Mouse (Mus musculus): ENCODE results near the gene Nbea. TPM values are rescaled to one million over a fixed set of nuclear protein-coding genes. Genes with fewer than 3 reads are reported as not detected.

Gene Nbea
- polyA plus RNA-seq, 1 experiment = 1.9 TPM

DNA sequence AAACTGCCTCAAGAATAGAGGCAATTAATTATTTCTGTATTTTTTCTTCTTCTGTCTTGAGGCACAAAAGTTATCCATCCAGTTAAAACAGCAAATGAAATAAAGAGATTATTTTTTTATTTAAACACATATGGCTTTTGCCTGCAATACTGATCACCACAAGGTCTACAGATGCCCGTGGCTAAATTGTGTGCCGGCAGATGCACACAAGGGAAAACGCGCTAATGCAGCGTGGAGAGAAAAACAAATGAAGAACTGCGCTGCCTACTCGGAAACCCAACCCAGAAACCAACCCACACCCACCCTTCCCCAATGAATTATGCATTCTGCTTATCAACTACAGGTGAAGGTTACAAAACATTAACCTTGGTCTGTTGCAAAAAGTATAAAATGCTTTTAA, 408.3 kb downstream of the Nbea start:
- TF ChIP-seq CTCF (IDR thresholded peaks at IDR 0.05; ENCODE audit: control insufficient read depth, insufficient read depth, low read length) = no peak
- TF ChIP-seq POLR2A (IDR thresholded peaks at IDR 0.05; ENCODE audit: borderline replicate concordance, control insufficient read depth, low read depth, low read length) = no peak
- WGBS = 83% methylated on average over 7 of the region's 7 CpGs
- Histone ChIP-seq H3K4me3 (replicated peaks; ENCODE audit: control insufficient read depth, low read depth, low read length) (no peak overlapping the region), H3K4me1 (ENCODE audit: control insufficient read depth, insufficient read depth, low read length) (no peaks in the 10 kb centered on the region), H3K27ac (ENCODE audit: control insufficient read depth, insufficient read depth, low read depth, low read length, poor library complexity) (no peak overlapping the region)

DNA sequence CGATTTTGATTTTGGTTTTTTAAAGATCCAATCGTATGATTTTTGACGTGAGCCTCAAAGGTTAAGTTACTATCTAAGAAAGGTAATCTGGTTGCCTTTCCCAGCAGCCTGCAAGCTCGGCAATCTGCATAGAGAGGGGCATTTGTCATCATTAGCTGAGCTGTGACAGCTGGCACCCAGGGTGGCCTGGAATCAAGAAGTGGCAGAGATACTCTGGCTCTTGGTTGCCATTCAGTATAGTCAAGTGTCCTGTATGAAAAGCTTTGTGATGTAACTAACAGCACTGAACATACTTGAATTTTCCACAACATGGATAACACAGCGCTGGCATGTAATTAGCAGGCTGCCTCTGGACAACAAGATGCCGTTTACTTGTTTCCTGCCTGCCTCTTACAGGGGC, 409.3 kb downstream of the Nbea start:
- Histone ChIP-seq H3K4me3 (replicated peaks; ENCODE audit: control insufficient read depth, low read depth, low read length) (no peak overlapping the region), H3K4me1 (ENCODE audit: control insufficient read depth, insufficient read depth, low read length) (no peaks in the 10 kb centered on the region), H3K27ac (ENCODE audit: control insufficient read depth, insufficient read depth, low read depth, low read length, poor library complexity) (no peak overlapping the region)
- no peak for TF ChIP-seq POLR2A (IDR thresholded peaks at IDR 0.05; ENCODE audit: borderline replicate concordance, control insufficient read depth, low read depth, low read length)
- TF ChIP-seq CTCF (IDR thresholded peaks at IDR 0.05; ENCODE audit: control insufficient read depth, insufficient read depth, low read length) = no peak
- WGBS = 80% methylated on average over 6 of the region's 6 CpGs

DNA sequence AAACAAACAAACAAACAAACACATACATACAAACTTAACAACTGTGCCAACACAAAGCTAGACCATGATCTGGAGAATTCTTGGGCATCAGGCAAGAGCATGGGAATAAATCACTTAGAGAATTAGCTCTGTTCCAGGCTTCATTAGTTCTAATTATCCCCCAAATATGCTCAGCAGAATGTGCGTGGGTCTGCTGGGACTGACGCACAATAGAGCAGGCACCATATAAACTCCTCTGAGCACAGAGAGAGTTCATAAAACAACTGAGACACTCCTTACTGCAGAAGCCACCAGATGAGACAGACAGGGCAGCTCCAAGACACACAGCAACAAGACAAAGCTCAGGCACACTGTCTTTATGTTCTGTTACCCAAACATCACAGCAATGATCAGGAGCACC, 414.2 kb downstream of the Nbea start:
- Histone ChIP-seq H3K4me1 (ENCODE audit: control insufficient read depth, insufficient read depth, low read length) (no peaks in the 10 kb centered on the region), H3K27ac (ENCODE audit: control insufficient read depth, insufficient read depth, low read depth, low read length, poor library complexity) (no peak overlapping the region), H3K4me3 (replicated peaks; ENCODE audit: control insufficient read depth, low read depth, low read length) (no peak overlapping the region)
- 89% methylated on average over 2 of the region's 2 CpGs for WGBS
- no peak for TF ChIP-seq CTCF (IDR thresholded peaks at IDR 0.05; ENCODE audit: control insufficient read depth, insufficient read depth, low read length)
- TF ChIP-seq POLR2A (IDR thresholded peaks at IDR 0.05; ENCODE audit: borderline replicate concordance, control insufficient read depth, low read depth, low read length) = no peak

DNA sequence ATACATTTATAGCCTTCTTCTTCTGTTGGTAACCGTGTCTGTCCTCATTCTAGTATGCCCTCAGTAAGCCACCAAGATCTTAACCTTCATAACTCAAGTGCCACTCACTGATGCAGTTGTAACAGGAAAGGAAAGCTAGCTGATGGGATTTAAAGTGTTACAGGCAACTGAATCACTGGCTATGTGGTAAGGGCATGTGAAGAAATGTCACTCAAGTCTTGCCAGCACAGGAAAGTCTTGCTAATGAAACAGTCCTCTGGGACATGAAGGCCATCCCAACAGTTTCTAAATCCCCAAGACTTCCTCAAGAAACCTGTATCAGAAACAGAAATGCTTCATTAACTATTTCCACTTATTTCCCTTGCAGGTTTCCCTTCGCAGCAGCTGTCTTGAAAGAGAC, 414.8 kb downstream of the Nbea start:
- Histone ChIP-seq H3K4me3 (replicated peaks; ENCODE audit: control insufficient read depth, low read depth, low read length) (no peak overlapping the region), H3K27ac (ENCODE audit: control insufficient read depth, insufficient read depth, low read depth, low read length, poor library complexity) (no peak overlapping the region), H3K4me1 (ENCODE audit: control insufficient read depth, insufficient read depth, low read length) (no peaks in the 10 kb centered on the region)
- WGBS = 51% methylated on average over 2 of the region's 2 CpGs
- no peak for TF ChIP-seq CTCF (IDR thresholded peaks at IDR 0.05; ENCODE audit: control insufficient read depth, insufficient read depth, low read length)
- no peak for TF ChIP-seq POLR2A (IDR thresholded peaks at IDR 0.05; ENCODE audit: borderline replicate concordance, control insufficient read depth, low read depth, low read length)

DNA sequence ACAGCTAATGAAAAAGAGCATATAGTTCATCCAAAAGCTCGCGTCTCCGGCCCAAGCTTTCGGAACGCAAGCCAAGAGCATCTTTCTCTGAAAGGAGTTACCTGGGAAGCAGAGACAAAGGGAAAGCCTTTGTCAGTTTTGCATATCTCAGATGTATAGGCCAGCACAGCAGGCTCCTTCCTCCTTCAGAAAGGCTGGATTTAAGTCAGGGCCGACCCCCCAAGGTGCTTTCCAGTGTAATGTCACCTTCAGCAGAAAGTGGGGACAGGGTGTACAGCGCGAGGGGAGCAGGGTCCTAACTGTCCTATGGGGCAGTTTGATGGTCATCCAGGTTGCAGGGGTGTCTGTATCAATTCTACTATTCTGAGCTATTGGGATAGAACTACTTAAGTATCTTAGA, 419.9 kb downstream of the Nbea start:
- no peaks in the 10 kb centered on the region for H3K4me1 ChIP-seq (ENCODE audit: control insufficient read depth, insufficient read depth, low read length)
- no peak overlapping the region for H3K4me3 ChIP-seq (replicated peaks; ENCODE audit: control insufficient read depth, low read depth, low read length)
- 85% methylated on average over 8 of the region's 8 CpGs for WGBS
- no peak overlapping the region for H3K27ac ChIP-seq (ENCODE audit: control insufficient read depth, insufficient read depth, low read depth, low read length, poor library complexity)
- TF ChIP-seq CTCF (IDR thresholded peaks at IDR 0.05; ENCODE audit: control insufficient read depth, insufficient read depth, low read length) = no peak

DNA sequence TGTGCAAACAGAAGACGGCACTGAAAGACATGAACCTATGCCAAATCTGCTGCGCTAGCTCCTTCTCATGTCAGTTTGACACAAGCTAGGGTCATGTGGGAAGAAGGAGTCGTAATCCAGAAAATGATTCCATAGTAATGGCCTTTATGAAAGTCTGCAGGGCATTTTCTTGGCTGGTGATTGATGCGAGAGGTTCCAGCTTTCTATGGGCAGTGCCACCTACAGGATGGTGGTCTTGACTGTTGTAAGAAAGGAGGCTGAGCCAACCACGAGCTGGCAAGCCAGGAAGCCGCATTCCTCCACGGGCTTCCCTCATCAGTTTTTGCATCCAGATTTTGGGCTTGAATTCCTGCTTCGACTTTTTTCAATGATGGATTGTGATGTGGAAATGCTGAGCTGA, 425.2 kb downstream of the Nbea start:
- H3K4me3 ChIP-seq (replicated peaks; ENCODE audit: control insufficient read depth, low read depth, low read length) = no peak overlapping the region
- no peak for TF ChIP-seq CTCF (IDR thresholded peaks at IDR 0.05; ENCODE audit: control insufficient read depth, insufficient read depth, low read length)
- 55% methylated on average over 8 of the region's 8 CpGs for WGBS
- no peak overlapping the region for H3K27ac ChIP-seq (ENCODE audit: control insufficient read depth, insufficient read depth, low read depth, low read length, poor library complexity)
- no peaks in the 10 kb centered on the region for H3K4me1 ChIP-seq (ENCODE audit: control insufficient read depth, insufficient read depth, low read length)

DNA sequence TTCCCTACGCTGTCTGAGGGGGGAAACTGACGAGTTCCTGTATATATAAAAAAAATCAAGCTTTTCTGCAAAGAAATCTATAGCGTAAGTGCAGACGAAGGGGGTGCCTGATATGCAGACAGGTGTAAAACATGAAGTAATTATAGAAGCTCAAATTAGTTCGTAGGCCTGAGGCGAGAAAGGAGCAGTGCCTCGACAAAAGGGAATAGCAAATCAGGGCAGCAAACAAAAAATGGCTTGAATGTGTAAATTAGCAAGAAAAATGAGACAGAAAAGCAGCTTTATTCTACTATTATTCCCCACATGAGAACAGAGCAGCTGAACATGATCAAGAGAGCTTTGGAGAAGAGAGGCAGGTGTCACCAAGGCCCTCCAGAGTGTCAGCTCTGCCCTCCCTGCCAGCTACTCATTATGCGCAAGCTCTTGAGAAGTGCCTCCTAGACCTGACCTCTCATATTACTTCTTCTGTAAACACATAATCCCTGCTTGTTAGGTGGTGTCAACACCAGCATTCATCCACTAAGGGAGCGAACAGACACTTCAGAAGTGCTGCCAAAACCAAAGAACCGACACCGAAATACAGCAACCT, 426.8 kb downstream of the Nbea start:
- TF ChIP-seq POLR2A (IDR thresholded peaks at IDR 0.05; ENCODE audit: borderline replicate concordance, control insufficient read depth, low read depth, low read length) (no peak), CTCF (IDR thresholded peaks at IDR 0.05; ENCODE audit: control insufficient read depth, insufficient read depth, low read length) (no peak)
- Histone ChIP-seq H3K27ac (ENCODE audit: control insufficient read depth, insufficient read depth, low read depth, low read length, poor library complexity) (no peak overlapping the region), H3K4me3 (replicated peaks; ENCODE audit: control insufficient read depth, low read depth, low read length) (no peak overlapping the region), H3K4me1 (ENCODE audit: control insufficient read depth, insufficient read depth, low read length) (no peaks in the 10 kb centered on the region)
- 81% methylated on average over 11 of the region's 11 CpGs for WGBS

DNA sequence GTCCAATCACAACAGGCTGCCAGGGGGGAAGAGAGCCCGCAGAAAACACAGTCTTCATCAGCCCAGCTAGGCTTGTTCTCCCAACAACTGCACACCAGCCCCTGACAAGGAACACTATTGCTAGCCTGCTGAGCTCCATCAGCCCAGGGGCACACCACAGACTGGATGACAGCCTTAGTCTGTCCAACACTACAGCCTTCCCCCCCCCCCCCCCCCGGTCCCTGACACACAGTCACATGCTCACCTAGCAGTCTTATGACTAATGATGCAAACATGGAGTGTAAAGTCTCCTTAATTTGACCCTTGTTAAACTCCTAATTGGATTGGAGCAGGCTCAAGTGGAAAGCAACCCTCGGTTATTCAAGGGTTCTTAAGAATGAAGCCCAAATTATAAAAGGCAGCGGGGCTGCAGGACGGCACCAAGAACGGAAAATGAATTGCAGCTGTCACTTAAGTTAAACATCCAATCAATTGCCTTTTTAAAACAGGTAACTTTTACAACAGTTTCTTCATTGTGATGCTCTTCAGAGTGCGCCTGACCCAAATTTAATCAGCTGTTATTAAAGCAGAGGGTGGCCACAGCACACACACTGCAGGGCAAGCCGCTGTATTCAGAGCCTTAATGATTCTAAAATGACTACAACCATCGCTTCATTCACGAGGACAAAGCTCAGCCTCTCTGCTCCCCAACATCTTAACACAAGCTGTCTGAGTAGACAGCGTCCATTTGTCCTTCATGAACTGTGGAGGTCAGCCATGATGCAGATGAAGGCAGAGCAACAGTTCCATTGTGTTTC, 427.5 kb downstream of the Nbea start:
- 84% methylated on average over 11 of the region's 11 CpGs for WGBS
- H3K4me1 ChIP-seq (ENCODE audit: control insufficient read depth, insufficient read depth, low read length) = no peaks in the 10 kb centered on the region
- H3K4me3 ChIP-seq (replicated peaks; ENCODE audit: control insufficient read depth, low read depth, low read length) = no peak overlapping the region
- TF ChIP-seq CTCF (IDR thresholded peaks at IDR 0.05; ENCODE audit: control insufficient read depth, insufficient read depth, low read length) (no peak), POLR2A (IDR thresholded peaks at IDR 0.05; ENCODE audit: borderline replicate concordance, control insufficient read depth, low read depth, low read length) (no peak)
- no peak overlapping the region for H3K27ac ChIP-seq (ENCODE audit: control insufficient read depth, insufficient read depth, low read depth, low read length, poor library complexity)

Measured in bone marrow, adult 2 months (tissue).